Mouse (Mus musculus) heart, adult 2 months (tissue): ENCODE results near the gene Dmxl2. TPM values are rescaled to one million over a fixed set of nuclear protein-coding genes. Genes with fewer than 3 reads are reported as not detected.
A peak's percentile ranks its signal among the peaks of the same experiment; 100 is the strongest.

Experiments
- DNase-seq, 2 experiments: peaks; one replicate each; pipeline ENCODE4 v3.0.0; 2021
- H3K27ac ChIP-seq: fragments of 200-600 bp; 2 replicates; pipeline ENCODE4 v1.8.1; 2022
- H3K27me3 ChIP-seq: fragments of 200-500 bp; 2 replicates; pipeline ENCODE4 v1.6.1; 2012; ENCODE audit warnings: mild to moderate bottlenecking, low read length, inconsistent platforms, mixed read lengths; ENCODE audit not compliant: control insufficient read depth, insufficient read depth
- H3K36me3 ChIP-seq: fragments of 200-500 bp; 2 replicates; pipeline ENCODE4 v1.6.1; 2012; ENCODE audit warnings: low read length, inconsistent platforms; ENCODE audit not compliant: control insufficient read depth, insufficient read depth
- H3K4me1 ChIP-seq: fragments of 200-500 bp; 2 replicates; pipeline ENCODE4 v1.6.1; 2011; ENCODE audit warnings: low read length; ENCODE audit not compliant: control insufficient read depth, insufficient read depth
- H3K4me3 ChIP-seq: fragments of 200-600 bp; 2 replicates; pipeline ENCODE4 v1.8.1; 2022
- H3K79me2 ChIP-seq: fragments of 200-500 bp; replicated peaks from 2 replicates; pipeline ENCODE4 v1.6.1; 2012; ENCODE audit warnings: mild to moderate bottlenecking, inconsistent platforms, low read length, moderate library complexity, mixed read lengths; ENCODE audit not compliant: control insufficient read depth, insufficient read depth
- H3K9ac ChIP-seq: fragments of 200-500 bp; 2 replicates; pipeline ENCODE4 v1.6.1; 2012; ENCODE audit warnings: low read depth, mild to moderate bottlenecking, control low read depth, inconsistent platforms, low read length, mixed read lengths
- CTCF ChIP-seq: fragments of 200-600 bp; IDR thresholded peaks from 2 replicates; pipeline ENCODE4 v1.8.1; 2022; ENCODE audit warnings: antibody characterized with exemption, mild to moderate bottlenecking, moderate library complexity
- EP300 ChIP-seq: fragments of 200-500 bp; IDR thresholded peaks from 2 replicates; pipeline ENCODE4 v1.6.1; 2011; ENCODE audit warnings: low read depth, low read length, control low read depth; ENCODE audit not compliant: insufficient read depth
- POLR2A ChIP-seq: fragments of 200-500 bp; IDR thresholded peaks from 2 replicates; pipeline ENCODE4 v1.6.1; 2011; ENCODE audit warnings: mild to moderate bottlenecking, low read depth, low read length, control low read depth; ENCODE audit not compliant: insufficient read depth
- WGBS: fragments of 180-500 bp; shearing (Covaris S2); methylation state at CpG from one replicate; pipeline ENCODE4 v1.1.7; 2018; 5-methylcytosine and 5-hydroxymethylcytosine counted together
- intact Hi-C: fragments of 180-260 bp; cut with DNase I; formaldehyde crosslinking; loops from one replicate; pipeline ENCODE4 v1.15.1; 2025
- polyA plus RNA-seq: library from polyadenylated mRNA; depleted of rRNA; stranded (reverse); fragments of >200 nt; gene quantifications from 2 replicates; pipeline ENCODE4 v1.2.3, GENCODE M21; 2012
- total RNA-seq, 2 experiments: library from RNA; stranded (reverse); gene quantifications; 2 replicates each; pipeline ENCODE4 v1.2.3; 2021

Dmxl2 gene
- total and polyA plus RNA-seq, 3 experiments, result 6.7 to 27.6 (median 20.6) TPM

GRCm38 (mm10) chr9:54467433-54467933 lies 33.9 kb downstream of the Dmxl2 start:
- H3K27ac ChIP-seq, result no peak overlapping the region
- no peak overlapping the region for H3K9ac ChIP-seq
- no peak overlapping the region for H3K4me3 ChIP-seq
- WGBS, result 93% methylated on average over 1 of the region's 1 CpGs
- intact Hi-C loops, result no loop called here
- H3K36me3 ChIP-seq, result no peaks in the 10 kb centered on the region
- no peak for DNase-seq
- no peaks in the 10 kb centered on the region for H3K79me2 ChIP-seq
- no peaks in the 10 kb centered on the region for H3K27me3 ChIP-seq
- no peak for TF ChIP-seq CTCF
- TF ChIP-seq EP300, result no peak
- TF ChIP-seq POLR2A, result no peak
- H3K4me1 ChIP-seq, result no peaks in the 10 kb centered on the region

GRCm38 (mm10) chr9:54463483-54464054 lies 37.9 kb downstream of the Dmxl2 start:
- Histone ChIP-seq H3K36me3 (no peaks in the 10 kb centered on the region), H3K27me3 (no peaks in the 10 kb centered on the region), H3K9ac (no peak overlapping the region), H3K79me2 (no peaks in the 10 kb centered on the region), H3K4me1 (no peaks in the 10 kb centered on the region), H3K27ac (no peak overlapping the region), H3K4me3 (no peak overlapping the region)
- intact Hi-C loops, result no loop called here
- 81% methylated on average over 4 of the region's 4 CpGs for WGBS
- TF ChIP-seq POLR2A (no peak), EP300 (no peak), CTCF (no peak)
- no peak for DNase-seq

- no peaks in the 10 kb centered on the region for H3K4me1 ChIP-seq
- no peaks in the 10 kb centered on the region for H3K79me2 ChIP-seq
- no peaks in the 10 kb centered on the region for H3K36me3 ChIP-seq
- 80% methylated on average over 6 of the region's 6 CpGs for WGBS
- no peak overlapping the region for H3K4me3 ChIP-seq
- TF ChIP-seq EP300, result no peak
- H3K27ac ChIP-seq, result no peak overlapping the region
- no peak for DNase-seq
- H3K9ac ChIP-seq, result no peak overlapping the region
- intact Hi-C loops, result loop anchor here (2.0 to 10.0 kb wide), 2 partner anchors 108 to 236 kb away; no protein-coding TSS in a partner anchor
- H3K27me3 ChIP-seq, result no peaks in the 10 kb centered on the region
Observed at GRCm38 (mm10) chr9:54439015-54439414, 62.4 kb downstream of the Dmxl2 start.

GRCm38 (mm10) chr9:54438246-54438645 lies 63.2 kb downstream of the Dmxl2 start:
- Histone ChIP-seq H3K79me2 (no peaks in the 10 kb centered on the region), H3K36me3 (no peaks in the 10 kb centered on the region), H3K27ac (no peak overlapping the region), H3K27me3 (no peaks in the 10 kb centered on the region), H3K9ac (no peak overlapping the region), H3K4me3 (no peak overlapping the region), H3K4me1 (no peaks in the 10 kb centered on the region)
- intact Hi-C loops, result loop anchor here (2.0 to 10.0 kb wide), 2 partner anchors 109 to 237 kb away; no protein-coding TSS in a partner anchor
- 45% methylated on average over 2 of the region's 2 CpGs for WGBS
- DNase-seq, result peak in 1 of 2 experiments; percentile 6
- TF ChIP-seq CTCF (peak; percentile 79), POLR2A (no peak)

DNA sequence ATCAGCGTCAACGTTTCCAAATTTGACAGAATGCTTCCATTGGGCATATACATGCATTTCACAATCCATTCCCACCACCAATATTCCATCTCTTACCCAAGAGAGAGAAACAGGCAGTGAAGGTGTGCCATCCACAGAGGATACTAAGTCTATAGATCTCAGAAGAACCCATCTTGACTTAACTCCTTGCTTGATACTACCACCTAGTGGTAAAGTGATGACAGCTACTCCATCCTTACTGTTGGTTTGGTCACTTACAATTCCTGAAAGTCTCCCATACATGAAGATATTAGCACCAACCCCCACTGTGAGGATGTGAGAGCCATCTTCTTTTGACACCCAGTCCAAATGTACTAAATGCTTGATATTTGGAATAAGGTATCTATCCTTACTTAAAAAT lies 85.2 kb downstream of the Dmxl2 start:
- TF ChIP-seq EP300 (no peak), CTCF (peak; percentile 43)

GRCm38 (mm10) chr9:54356756-54357155 lies 144.7 kb downstream of the Dmxl2 start:
- WGBS, result 91% methylated on average over 8 of the region's 8 CpGs
- intact Hi-C loops, result no loop called here
- Histone ChIP-seq H3K79me2 (no peaks in the 10 kb centered on the region), H3K9ac (no peak overlapping the region), H3K36me3 (no peaks in the 10 kb centered on the region), H3K27me3 (no peaks in the 10 kb centered on the region), H3K4me3 (no peak overlapping the region), H3K27ac (no peak overlapping the region), H3K4me1 (no peaks in the 10 kb centered on the region)
- TF ChIP-seq CTCF (no peak), POLR2A (no peak), EP300 (no peak)
- no peak for DNase-seq

More for the DNA sequence above, 85.2 kb downstream of the Dmxl2 start:
- no peaks in the 10 kb centered on the region for H3K27me3 ChIP-seq
- H3K79me2 ChIP-seq, result no peaks in the 10 kb centered on the region
- DNase-seq, result no peak
- no peaks in the 10 kb centered on the region for H3K4me1 ChIP-seq
- intact Hi-C loops, result loop anchor here (5.0 kb wide), 1 partner anchor 234 kb away; no protein-coding TSS in a partner anchor
- no peak overlapping the region for H3K9ac ChIP-seq
- H3K36me3 ChIP-seq, result no peaks in the 10 kb centered on the region
- no peak overlapping the region for H3K4me3 ChIP-seq
- WGBS, result 90% methylated on average over 2 of the region's 2 CpGs
- no peak overlapping the region for H3K27ac ChIP-seq
